Mouse (Mus musculus) kidney, adult 2 months (tissue): ENCODE measurements around the gene Mfap3.

ENCODE experiments used
- CTCF ChIP-seq: fragments of 200-500 bp; conservative IDR thresholded peaks from 2 replicates; pipeline ENCODE4 v1.5.1; 2011; ENCODE audit warnings: low read depth, mild to moderate bottlenecking, control low read depth, low read length, moderate library complexity, mixed read lengths; ENCODE audit not compliant: insufficient read depth, insufficient read length
- POLR2A ChIP-seq: fragments of 200-500 bp; IDR thresholded peaks from one replicate; pipeline ENCODE4 v1.6.1; 2011; ENCODE audit warnings: low read depth, low read length, control low read depth

DNA sequence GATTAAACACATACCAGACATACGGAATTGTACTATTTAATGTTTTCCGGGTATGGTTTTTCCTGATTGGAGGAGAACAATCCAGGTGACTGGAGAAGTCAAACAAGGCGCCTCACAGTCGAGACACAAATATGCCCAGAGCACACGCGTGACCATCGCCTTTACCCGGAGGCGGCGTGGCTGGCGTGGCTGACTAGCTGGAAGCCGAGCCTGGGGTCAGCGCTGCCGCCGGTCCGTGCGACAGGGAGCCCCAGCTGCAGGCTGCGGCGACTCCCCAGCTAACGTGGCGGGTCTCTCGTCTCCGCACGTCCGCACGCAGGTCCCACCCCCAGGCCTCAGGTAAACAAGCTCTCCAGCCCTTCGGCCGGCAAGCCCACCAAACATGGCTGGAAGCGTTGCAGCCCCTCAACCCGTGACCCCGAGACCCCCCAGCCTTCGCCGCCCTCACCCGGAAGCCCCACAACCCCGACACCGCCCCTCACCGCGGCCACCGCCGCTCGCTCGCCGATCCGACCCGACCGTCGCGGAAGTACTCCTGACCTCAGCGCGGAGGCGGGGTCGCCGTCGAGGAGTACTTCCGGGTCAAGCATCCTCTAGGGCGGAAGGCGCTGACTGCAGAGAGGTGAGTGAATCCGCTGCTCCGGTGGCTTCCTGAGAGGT is at the start of gene Mfap3, which contains the start of gene Fam114a2:
- TF ChIP-seq POLR2A: peak; percentile 32
- TF ChIP-seq CTCF: no peak
